Mouse (Mus musculus) C2C12 (cell line): ENCODE measurements around the gene Atm.

ENCODE experiments used
- CTCF ChIP-seq: IDR thresholded peaks from one replicate; pipeline ENCODE4 v1.5.1; 2011; ENCODE audit not compliant: control insufficient read depth, insufficient read depth, insufficient read length
- MAX ChIP-seq: IDR thresholded peaks from one replicate; pipeline ENCODE4 v1.6.1; 2011; ENCODE audit warnings: mild to moderate bottlenecking, control low read depth

DNA sequence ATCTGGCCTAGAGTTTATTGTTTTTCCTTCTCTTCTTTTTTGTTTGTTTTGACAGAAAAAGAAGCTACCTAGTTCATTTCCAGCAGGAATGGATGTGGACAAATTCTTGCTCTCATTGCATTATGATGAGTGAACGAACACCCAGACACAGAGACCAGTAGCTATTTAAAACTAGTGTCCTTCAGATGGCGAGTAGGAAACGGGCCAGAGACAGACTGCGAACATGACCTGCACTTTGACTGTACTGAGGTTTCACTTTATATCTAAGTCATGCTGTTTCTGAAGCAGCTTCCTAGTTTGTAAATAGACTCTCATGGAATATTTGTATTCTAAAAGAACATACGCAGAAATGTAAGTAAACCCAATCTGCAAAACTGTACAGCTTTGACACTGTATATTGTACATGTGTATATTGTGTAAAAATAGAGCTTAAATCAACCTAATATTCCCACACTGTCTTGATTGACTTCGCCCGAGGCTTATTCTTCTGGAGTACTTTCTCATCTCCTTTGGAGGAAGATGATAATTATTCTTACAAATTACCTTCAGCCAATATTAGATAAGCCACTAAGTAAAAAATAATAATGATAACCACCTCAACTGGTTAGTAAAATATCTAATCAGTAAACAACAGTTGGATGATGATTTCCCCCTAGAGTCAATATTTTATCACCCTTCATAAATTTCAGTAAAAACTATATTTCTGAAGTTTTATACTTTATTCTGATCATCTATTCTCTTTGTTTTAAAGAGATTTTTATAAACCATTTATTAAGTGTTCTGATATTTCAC lies 36.2 kb upstream of the Atm start:
- TF ChIP-seq CTCF (no peak), MAX (no peak)
